Mouse (Mus musculus) hindbrain, embryonic 10.5 days (tissue): ENCODE measurements at regions not wholly inside any gene's neighbourhood (a gene's known extent, or its start where the extent isn't known, plus 50 kb on each side); places are given as distances from the start of the nearest gene placed in this dataset.

ENCODE experiments used
- DNase-seq: peaks from one replicate; pipeline ENCODE4 v3.0.0-alpha.2; 2017; ENCODE audit warnings: low spot score
- H3K27ac ChIP-seq: fragments of 300-500 bp; sonication (generic); 2 replicates; pipeline ENCODE4 v1.5.1; 2016; ENCODE audit warnings: mild to moderate bottlenecking, moderate library complexity
- H3K27me3 ChIP-seq: fragments of 300-500 bp; sonication (generic); 2 replicates; pipeline ENCODE4 v1.6.1; 2016; ENCODE audit warnings: mild to moderate bottlenecking; ENCODE audit not compliant: poor library complexity, insufficient read depth, severe bottlenecking
- H3K36me3 ChIP-seq: fragments of 300-500 bp; sonication (generic); 2 replicates; pipeline ENCODE4 v1.6.1; 2016; ENCODE audit warnings: mild to moderate bottlenecking, moderate library complexity
- H3K4me1 ChIP-seq: fragments of 300-500 bp; sonication (generic); replicated peaks from 2 replicates; pipeline ENCODE4 v1.6.1; 2016; ENCODE audit warnings: mild to moderate bottlenecking
- H3K4me3 ChIP-seq: fragments of 300-500 bp; sonication (generic); 2 replicates; pipeline ENCODE4 v1.5.1; 2016; ENCODE audit warnings: mild to moderate bottlenecking, moderate library complexity
- H3K9me3 ChIP-seq: fragments of 300-500 bp; sonication (generic); 2 replicates; pipeline ENCODE4 v1.6.1; 2016; ENCODE audit warnings: mild to moderate bottlenecking, moderate library complexity
- WGBS: fragments of 180-500 bp; shearing (Covaris S2); methylation state at CpG from one replicate; pipeline ENCODE4 v1.1.7; 2016; 5-methylcytosine and 5-hydroxymethylcytosine counted together

GRCm38 (mm10) chr7:129441085-129441617 is 150.5 kb upstream of the Wdr11 start:
- WGBS: 58% methylated on average over 4 of the region's 4 CpGs
- Histone ChIP-seq H3K9me3 (no peaks in the 10 kb centered on the region), H3K36me3 (no peaks in the 10 kb centered on the region), H3K4me3 (no peak overlapping the region), H3K4me1 (peaks cover 8% of the 10 kb centered on the region; the same call in 1 of the 2 replicates), H3K27ac (no peak overlapping the region), H3K27me3 (peaks cover 6% of the 10 kb centered on the region; the same call in 1 of the 2 replicates)
- DNase-seq: no peak

- no peak overlapping the region for H3K4me3 ChIP-seq
- no peak overlapping the region for H3K27ac ChIP-seq
- peak; percentile 67 for DNase-seq
- H3K4me1 ChIP-seq: 0 out of 2 replicates have a peak, but pooled peaks cover 4% of the 10 kb centered on the region
- no peaks in the 10 kb centered on the region for H3K9me3 ChIP-seq
- WGBS: 9% methylated on average over 3 of the region's 3 CpGs
- H3K36me3 ChIP-seq: no peaks in the 10 kb centered on the region
- no peaks in the 10 kb centered on the region for H3K27me3 ChIP-seq
Measured at GRCm38 (mm10) chr7:129469496-129469895, 122.2 kb upstream of the Wdr11 start.

GRCm38 (mm10) chr7:129483736-129484135 is 107.9 kb upstream of the Wdr11 start:
- H3K27me3 ChIP-seq: no peaks in the 10 kb centered on the region
- no peak for DNase-seq
- no peaks in the 10 kb centered on the region for H3K4me1 ChIP-seq
- no peaks in the 10 kb centered on the region for H3K36me3 ChIP-seq
- peaks cover 5% of the 10 kb centered on the region; the same call in 1 of the 2 replicates for H3K9me3 ChIP-seq
- H3K27ac ChIP-seq: no peak overlapping the region
- H3K4me3 ChIP-seq: no peak overlapping the region
- WGBS: 89% methylated on average over 5 of the region's 5 CpGs

GRCm38 (mm10) chr7:129506894-129507293 is 84.8 kb upstream of the Wdr11 start:
- Histone ChIP-seq H3K9me3 (no peaks in the 10 kb centered on the region), H3K4me3 (no peak overlapping the region), H3K4me1 (no peaks in the 10 kb centered on the region), H3K36me3 (no peaks in the 10 kb centered on the region), H3K27ac (no peak overlapping the region), H3K27me3 (no peaks in the 10 kb centered on the region)
- WGBS: 33% methylated on average over 2 of the region's 2 CpGs
- DNase-seq: no peak

- WGBS: 71% methylated on average over 10 of the region's 10 CpGs
- no peaks in the 10 kb centered on the region for H3K27me3 ChIP-seq
- no peaks in the 10 kb centered on the region for H3K9me3 ChIP-seq
- 0 out of 2 replicates have a peak, but pooled peaks cover 3% of the 10 kb centered on the region for H3K4me1 ChIP-seq
- H3K36me3 ChIP-seq: no peaks in the 10 kb centered on the region
- no peak overlapping the region for H3K27ac ChIP-seq
- no peak for DNase-seq
- H3K4me3 ChIP-seq: no peak overlapping the region
Measured at GRCm38 (mm10) chr7:129509631-129510132, 82.0 kb upstream of the Wdr11 start.

GRCm38 (mm10) chr7:129514619-129515018 is 77.0 kb upstream of the Wdr11 start:
- 0 out of 2 replicates have a peak, but pooled peaks cover 4% of the 10 kb centered on the region for H3K4me1 ChIP-seq
- no peak overlapping the region for H3K27ac ChIP-seq
- 0 out of 2 replicates have a peak, but pooled peaks cover 5% of the 10 kb centered on the region for H3K9me3 ChIP-seq
- no peaks in the 10 kb centered on the region for H3K27me3 ChIP-seq
- WGBS: 63% methylated on average over 7 of the region's 7 CpGs
- H3K4me3 ChIP-seq: no peak overlapping the region
- no peaks in the 10 kb centered on the region for H3K36me3 ChIP-seq
- DNase-seq: no peak

- H3K4me3 ChIP-seq: no peak overlapping the region
- H3K4me1 ChIP-seq: no peaks in the 10 kb centered on the region
- DNase-seq: no peak
- H3K27ac ChIP-seq: no peak overlapping the region
- WGBS: 96% methylated on average over 1 of the region's 1 CpGs
- H3K9me3 ChIP-seq: 0 out of 2 replicates have a peak, but pooled peaks cover 2% of the 10 kb centered on the region
- H3K36me3 ChIP-seq: no peaks in the 10 kb centered on the region
- H3K27me3 ChIP-seq: no peaks in the 10 kb centered on the region
Measured at GRCm38 (mm10) chr7:129524369-129524915, 67.2 kb upstream of the Wdr11 start.

GRCm38 (mm10) chr7:129525985-129526384 is 65.7 kb upstream of the Wdr11 start:
- no peaks in the 10 kb centered on the region for H3K9me3 ChIP-seq
- no peak overlapping the region for H3K27ac ChIP-seq
- no peak for DNase-seq
- no peaks in the 10 kb centered on the region for H3K4me1 ChIP-seq
- H3K27me3 ChIP-seq: no peaks in the 10 kb centered on the region
- WGBS: 70% methylated on average over 3 of the region's 3 CpGs
- no peak overlapping the region for H3K4me3 ChIP-seq
- no peaks in the 10 kb centered on the region for H3K36me3 ChIP-seq

- H3K9me3 ChIP-seq: no peaks in the 10 kb centered on the region
- no peak overlapping the region for H3K4me3 ChIP-seq
- no peak overlapping the region for H3K27ac ChIP-seq
- H3K4me1 ChIP-seq: no peaks in the 10 kb centered on the region
- no peaks in the 10 kb centered on the region for H3K36me3 ChIP-seq
- DNase-seq: no peak
- H3K27me3 ChIP-seq: no peaks in the 10 kb centered on the region
- WGBS: 78% methylated on average over 6 of the region's 6 CpGs
Measured at GRCm38 (mm10) chr7:129528263-129528662, 63.4 kb upstream of the Wdr11 start.

- Histone ChIP-seq H3K27ac (no peak overlapping the region), H3K36me3 (no peaks in the 10 kb centered on the region), H3K4me3 (no peak overlapping the region), H3K27me3 (no peaks in the 10 kb centered on the region), H3K9me3 (no peaks in the 10 kb centered on the region), H3K4me1 (no peaks in the 10 kb centered on the region)
- 81% methylated on average over 6 of the region's 6 CpGs for WGBS
- no peak for DNase-seq
Measured at GRCm38 (mm10) chr7:129533366-129533905, 58.2 kb upstream of the Wdr11 start.
